Mouse (Mus musculus) spleen, postnatal 14 days (tissue): ENCODE data around the gene Arhgap35.
A peak's percentile ranks its signal among the peaks of the same experiment; 100 is the strongest.
"Not testable (repeated sequence)": the region's sequence is repeated elsewhere in the genome, so short reads cannot be mapped to it uniquely, and the experiment has no call there.

Source experiments
- DNase-seq, 2 experiments: peaks; one replicate each; pipeline ENCODE4 v3.0.0; 2021 to 2022; ENCODE audit warnings: low spot score in 2 of 2

Gene Arhgap35

DNA sequence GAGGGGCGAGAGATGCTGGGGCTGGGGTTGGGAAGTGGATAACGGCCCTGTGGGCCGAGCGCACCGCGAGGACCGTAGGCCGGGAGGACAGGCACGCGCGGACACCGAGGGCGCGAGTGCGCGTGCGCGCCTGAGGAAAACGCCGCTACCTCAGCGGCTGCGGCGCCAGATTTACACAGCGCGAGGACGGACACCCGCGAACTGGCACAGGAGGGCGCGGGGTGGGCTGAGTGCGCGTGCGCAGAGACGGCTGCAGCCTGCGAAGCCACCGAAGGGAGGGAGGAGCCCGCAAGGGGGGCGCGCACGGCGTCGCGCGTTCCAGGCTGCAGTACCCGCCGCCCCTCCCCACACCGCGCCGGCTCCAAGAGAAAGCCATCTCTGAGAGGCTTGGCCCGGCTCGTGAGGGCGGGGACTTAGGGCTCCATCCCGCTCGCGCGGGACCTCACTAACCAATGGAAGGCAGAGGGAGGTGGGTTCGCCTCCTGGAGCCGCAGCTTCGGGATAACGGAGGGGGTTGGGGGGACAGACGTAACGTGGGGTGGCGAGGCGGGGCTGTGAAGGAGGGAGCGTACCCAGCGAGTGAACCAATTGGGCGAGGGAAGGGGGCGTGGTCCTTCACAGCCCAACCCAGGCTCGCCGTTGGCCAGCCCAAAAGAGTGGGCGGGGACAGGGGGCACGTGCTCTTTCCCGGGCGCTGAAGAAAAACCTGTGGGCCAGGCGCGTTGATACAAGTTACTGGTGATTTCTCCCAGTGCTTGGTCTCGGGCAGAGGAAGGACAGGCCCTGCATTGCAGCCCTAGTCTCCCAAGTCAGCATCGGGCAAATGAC, at the start of gene Arhgap35:
Gene Arhgap35 (minus strand): TSS at position 106 of the 828 bp plus-strand sequence.
- peak; percentile 85 to 89 for DNase-seq

DNA sequence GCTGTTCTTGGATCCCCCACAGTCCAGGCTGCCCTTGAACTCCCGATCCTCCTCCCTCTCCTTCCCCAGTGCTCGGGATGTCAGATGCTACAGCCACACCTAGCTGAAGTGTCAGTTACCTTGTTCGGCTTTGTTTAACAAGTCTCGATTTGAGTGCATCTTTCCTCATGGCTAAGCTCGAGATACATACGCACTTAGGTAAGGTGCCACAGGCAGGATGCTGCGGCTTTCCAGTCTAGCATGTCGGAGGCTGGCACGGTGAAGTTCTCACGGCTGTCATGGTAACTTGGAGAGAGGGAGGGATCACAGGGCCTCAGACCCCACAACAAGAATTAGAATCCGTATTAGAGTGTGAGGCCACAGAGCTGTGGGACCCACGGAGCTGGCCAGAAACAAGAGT, 29.5 kb upstream of the Arhgap35 start:
- DNase-seq: no peak

DNA sequence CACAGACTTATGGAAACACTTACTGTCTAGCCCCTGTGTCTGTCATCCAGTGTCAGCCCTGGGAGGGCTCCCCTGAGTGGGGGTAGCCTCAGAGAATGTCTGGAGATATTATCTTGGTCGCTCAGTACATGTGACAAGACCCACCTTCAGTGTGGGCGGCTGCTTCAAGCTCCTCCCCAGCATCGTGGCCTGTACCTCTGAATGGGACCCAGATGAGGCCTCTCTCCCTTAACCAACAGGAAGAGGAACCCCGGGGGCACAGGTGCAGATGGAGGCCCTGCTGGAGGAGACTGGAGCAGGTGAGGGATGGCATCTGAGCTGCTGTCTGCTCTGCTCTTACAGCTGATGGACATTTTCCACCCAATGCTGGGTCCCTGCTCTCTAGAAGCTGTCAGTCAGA, 28.3 kb upstream of the Arhgap35 start:
- DNase-seq: not testable (repeated sequence)

DNA sequence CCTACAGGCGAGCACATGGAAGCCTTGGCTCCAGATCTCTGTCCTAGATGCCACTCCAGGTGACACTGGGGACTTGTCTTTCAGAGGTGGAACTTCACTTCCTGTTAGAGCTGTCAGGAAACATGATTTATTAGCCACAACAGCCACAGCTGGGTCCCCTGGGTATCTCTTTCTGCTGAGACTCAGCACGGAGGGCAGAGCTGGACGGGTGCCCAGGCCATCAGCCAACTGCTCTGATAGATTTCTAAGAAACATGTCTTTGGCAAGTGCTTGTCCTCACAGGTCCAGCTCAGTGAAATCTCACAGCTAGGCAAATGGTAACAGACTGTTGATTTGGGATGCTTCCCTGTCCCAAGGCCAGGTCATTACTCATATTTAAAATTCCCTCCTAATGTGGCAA, 24.2 kb upstream of the Arhgap35 start:
- no peak for DNase-seq

DNA sequence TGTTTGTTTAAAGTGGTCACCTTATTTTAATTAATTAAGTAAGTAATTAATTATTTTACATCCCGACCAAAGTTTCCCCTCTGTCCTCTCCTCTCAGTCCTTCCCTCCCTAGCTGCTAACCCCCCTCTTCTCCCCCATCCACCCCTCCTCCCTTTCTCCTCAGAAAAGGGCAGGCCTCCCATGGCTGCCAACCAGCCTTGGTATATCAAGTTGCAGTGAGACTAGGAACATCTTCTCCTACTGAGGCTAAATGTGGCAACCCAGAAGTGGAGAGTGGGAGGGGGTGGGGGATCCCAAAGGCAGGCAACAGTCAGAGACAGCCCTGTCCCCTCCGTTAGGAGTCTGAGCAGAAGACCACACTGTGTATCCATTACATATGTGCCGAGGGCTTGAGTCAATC, 20.3 kb upstream of the Arhgap35 start:
- no peak for DNase-seq

DNA sequence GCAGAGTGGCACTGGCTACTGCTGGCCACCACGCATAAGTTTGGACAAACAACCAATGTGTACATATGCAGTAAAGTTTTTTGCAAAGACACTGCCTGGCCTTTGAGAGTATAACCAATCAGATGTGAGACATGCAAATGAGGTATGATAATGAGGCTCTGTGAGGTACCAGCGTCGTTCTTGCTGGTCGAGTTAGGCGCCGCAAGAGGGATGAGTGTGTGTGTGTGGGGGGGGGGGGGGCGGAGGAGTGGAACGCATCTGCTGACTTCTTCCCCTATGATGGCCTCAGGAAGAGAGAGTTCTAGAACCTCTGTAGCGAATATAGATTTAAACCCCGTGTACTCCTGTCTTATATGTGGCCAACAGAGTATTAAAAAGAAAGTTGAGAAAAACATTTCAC, 19.1 kb upstream of the Arhgap35 start:
- DNase-seq: not testable (repeated sequence)

DNA sequence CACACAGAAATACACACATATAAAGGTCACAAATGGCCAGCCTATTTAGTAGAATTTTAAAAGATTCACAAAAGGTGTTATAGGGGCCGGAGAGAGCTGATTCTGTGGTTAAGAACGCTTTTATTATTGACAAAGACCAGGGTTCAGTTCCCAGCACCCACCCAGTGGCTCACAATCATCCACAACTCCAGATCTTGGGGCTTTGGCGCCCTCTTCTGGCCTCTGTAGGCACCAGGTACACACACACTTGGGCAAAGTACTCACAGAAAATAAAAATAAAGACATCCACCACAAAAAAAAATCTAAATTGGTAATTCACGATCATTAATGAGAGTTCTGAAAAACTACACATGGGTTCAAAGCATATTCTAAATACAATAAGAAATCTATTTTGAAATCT, 17.1 kb upstream of the Arhgap35 start:
- no peak for DNase-seq

DNA sequence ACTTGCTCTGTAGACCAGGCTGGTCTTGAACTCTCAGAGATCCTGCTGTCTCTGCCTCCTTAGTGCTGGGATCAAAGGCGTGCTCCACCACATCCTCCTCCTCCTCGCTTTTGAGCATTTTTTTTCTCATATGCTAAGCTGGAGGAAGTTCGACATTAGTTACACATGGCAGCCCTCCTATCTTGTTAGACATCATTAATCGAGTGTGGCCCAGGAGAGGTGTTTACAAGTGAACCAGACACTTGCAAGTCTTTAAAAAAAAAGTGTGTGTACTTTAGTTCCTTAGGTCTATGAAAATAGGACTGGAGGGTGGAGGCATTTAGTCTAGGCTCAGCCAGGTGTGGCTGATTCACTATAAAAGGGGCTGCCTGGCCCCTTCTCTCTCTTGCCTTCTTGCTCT, 16.2 kb upstream of the Arhgap35 start:
- no peak for DNase-seq

DNA sequence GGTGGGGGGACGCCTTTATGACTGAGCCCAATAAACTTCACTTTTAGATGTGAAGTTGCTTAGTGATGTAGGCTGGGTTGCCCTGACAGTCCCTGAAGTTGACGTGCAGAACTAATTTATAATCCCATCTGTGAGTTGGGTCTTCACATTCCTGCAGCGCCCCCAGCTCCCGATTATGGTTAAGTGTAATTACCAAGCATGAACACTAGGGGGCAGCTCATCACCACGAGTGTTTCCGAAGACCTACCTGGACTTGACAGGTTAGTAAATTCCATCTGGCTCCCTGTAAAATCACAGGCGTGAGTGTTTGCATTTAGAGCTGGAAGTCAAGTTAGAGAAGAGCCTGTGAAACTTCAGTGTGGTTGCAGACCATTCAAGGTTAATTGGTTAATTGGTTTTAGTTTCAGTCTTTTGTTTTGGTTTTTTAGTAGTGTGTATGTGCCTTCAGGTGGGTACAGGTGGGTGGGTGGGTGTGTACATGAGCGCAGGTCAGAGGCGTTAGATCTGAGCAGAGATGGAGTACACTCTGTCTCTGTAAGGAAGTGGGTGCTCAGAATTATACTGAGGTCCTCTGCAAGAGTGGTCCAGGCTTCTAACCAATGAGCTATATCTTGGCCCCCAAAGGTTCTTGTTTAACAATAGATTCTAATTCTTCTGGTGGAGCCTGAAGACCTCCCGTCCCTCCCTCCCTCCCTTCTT, 15.0 kb upstream of the Arhgap35 start:
- DNase-seq: peak in 1 of 2 experiments; percentile 31

DNA sequence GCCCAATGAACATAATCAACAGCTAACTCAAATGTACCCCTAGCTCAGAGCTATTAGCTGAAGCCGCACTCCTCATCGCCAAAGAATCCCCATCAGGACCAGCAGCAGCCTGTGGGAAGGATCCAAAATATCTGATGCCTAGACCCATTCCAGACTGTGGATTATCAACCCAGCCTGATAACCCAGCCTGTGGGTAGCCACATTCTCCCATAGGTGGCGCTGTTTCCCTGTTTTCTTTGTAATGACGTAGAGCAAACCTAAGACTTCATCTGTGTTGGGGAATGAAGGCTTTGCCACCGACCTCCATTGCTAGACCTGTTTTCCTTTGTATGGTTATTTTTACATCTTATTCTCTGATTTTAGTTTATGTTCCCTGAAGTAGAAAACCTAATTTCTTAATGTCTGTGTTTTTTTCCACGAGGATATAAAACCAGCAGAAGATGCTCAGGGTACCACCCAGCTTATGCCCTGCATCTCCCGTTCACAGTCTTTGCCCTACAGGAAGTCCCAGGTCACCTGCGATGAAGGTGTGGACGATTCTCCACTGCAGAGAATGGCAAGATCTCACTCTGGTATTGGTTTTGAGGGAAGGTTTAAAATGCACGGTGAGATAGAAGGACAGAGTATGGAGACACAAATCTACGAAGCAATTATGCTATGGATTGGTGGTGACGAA, 13.4 kb upstream of the Arhgap35 start:
- peak in 1 of 2 experiments; percentile 55 for DNase-seq

DNA sequence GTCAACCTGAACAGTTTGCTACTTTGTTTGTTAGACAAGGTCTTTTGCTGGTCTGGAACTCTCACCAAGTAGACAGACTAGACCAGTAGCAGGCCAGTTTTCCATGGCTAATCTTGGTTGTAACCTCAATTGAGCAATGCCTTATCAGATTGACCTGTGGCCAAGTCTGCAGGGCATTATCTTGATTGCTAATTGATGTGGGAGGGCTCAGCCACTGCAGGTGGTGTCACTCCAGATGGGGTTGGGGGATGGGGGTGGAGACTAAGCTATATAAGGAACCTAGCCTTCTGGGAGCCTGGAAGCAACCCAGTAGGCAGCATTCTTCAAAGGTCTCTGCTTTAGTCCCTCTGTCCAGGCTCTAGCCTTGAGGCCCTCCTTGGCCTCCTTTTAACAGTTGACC, 8.9 kb upstream of the Arhgap35 start:
- DNase-seq: no peak

DNA sequence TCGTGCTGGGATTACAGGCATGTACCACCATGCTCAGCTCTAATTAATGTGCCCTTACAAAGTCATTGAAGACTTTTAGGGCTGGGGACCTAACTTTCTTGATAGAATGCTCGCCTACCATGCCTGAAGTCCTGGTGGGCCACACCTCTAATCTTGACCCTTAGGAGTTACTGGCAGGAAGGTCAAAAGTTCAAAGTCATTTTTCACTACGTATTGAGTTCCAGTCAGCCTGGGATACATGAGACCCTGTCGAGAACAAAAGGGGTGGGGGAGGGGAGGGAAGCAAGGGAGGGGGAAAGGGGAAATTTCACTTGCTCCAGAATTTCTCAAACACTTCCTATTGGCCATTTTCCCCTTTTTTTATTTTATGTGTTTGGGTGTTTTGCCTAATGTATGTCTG, 8.3 kb upstream of the Arhgap35 start:
- DNase-seq: no peak

DNA sequence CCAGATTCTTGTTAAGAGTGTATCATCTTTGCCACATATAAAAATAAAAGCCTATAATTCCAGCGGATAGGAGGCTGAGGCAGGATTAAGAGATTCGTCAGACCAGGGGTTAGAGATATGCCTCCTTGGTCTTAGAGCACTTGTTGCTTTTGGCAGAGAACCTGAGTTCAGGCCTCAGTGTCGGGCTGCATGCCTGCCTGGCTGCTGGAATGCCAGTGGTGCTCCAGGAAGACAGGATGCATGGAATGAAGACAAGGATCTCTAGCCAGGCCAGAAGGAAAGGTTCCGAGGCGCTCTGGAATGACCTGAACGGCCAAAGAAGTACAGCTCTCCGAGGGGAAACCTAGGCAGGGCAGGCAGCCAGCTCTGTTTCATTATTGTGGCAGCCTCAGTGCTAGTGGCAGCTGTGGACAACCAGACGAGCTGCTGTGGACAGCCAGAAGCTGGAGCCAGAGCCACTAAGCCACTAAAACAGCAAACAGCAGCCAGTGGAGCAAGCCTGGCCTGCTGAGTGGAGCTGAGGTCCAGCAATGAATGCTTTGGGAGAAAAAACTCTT, 6.4 kb upstream of the Arhgap35 start:
- no peak for DNase-seq

DNA sequence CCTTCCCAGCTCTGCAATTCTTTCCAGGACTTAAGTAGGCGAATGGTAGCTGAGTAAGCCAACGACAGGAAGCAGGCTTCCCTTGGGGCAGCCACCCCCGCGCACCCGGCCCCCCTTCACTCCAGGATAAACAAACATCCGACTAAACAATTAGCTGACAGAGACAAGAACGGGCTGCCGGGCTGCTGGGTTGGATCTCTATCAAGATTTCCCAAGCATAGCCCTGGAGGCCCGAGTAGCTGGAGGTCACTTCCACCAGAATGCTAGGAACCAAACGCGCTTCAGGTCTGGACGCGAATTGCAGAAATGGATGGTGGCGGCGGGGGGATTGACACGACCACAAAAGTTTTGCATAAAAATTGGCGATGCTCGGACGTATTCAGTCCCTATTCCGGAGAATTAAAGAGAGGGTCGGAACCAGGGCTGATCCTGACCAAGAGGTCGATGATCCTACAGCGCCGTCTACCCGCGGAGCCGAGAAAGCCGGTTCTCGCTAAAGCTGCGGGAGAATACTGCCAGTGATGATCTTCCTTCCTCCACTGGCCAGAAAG, 3.9 kb upstream of the Arhgap35 start:
- peak; percentile 42 to 48 for DNase-seq

DNA sequence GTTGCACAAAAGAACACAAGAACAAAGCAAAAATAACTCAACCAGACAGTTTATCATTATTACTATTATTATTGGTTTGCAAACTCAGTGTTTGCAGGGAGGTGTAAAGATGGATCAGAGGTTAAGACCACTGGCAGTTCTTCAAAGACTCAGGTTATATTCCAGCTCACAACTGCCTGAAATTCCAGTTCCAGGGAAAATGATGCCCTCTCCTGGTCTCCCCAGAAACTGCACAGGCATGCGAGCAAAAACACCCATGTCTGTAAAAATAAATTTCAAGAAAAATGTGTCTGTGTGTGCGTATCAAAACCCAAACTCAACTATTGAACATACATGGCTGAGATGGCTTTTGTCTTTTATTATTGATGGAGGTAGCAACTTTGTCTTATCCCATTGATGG, 2.3 kb upstream of the Arhgap35 start:
- DNase-seq: no peak

DNA sequence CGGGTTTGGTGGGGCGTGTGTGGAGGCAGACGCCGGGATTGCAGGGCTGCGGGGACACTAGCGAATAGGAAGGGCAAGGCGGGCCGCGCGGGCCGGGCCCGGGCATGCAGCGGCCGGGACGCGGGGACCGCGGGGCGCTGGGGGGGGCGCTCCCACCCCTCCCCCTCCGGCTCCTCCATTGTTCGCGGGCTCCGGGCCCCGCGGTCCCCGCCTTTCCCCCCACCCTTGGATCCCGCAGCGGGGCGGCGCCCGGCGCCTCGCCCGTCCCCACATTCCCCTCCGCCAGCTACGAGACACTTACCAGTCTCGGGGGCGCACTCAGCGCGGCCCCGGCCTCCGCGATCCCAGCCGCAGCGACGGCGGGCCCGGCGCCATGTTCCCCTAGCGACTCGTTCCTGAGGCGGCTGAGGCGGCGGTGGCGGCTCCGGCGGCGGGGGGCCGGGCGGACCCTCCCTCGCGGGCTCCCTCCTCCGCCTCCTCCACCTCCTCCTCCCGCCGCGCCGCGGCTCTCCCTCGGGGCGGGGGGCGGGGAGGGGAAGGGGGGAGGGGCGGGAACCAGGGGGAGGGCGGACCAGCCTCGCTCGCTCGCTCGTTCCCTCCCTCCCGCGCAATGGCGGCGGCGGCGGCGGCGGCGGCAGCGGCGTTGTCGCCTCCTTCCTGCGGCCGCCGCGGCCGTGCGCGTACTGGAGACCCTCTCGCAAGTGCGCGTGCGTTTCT, 464 bp downstream of the Arhgap35 start:
- peak in 1 of 2 experiments; percentile 13 for DNase-seq

DNA sequence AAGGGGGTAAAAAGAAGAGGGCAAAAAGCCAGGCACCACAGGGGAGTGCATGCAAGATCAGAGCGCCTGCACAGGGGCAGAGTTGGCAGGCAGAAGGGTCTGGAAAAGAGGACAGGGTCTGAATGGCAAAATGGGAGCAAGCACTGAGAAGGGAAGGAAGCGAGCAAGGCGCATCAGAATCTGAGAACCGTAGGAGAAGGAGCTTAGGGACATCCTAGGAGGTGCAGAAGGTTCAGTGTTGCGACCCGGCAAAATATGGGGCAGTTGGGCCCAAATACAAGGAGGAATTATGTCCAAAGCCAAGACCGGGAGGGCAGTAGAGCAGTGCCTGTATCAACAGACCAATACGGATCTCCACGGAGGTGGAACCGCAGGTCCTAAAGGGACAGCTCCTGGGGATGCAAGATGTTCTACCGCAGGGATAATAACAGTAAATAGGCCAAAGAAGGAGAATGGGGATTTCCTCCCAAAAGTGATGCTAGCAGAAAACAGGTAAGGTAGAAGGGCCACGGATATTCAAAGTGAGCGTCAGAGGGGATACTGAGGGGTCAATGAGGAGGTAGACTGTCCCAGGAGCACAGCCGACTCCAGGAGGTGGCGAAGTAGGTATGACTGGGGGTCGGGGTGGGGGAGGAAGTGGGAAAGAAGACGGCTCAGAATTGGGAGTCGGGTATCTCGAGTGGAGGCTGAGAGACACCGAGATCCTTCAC, 1.2 kb downstream of the Arhgap35 start:
- no peak for DNase-seq

DNA sequence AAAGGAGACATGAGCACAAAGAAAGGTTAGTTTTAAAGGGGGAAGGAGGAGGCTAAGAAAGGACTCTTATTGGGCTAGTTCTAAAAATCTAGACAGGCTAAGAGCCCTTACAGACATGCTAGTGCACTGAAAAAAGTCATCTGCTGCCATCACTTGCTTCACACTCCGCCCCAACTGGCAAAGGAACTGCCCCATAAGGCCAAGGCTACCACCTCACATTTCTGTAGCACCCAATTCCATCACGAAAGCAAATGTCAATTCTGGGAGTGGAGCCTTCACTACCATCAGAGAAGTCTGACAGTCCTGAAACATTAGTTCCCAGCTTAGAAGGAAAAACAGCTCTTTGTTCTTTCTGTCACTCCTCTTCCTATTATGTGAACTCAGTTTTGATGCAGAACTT, 4.4 kb downstream of the Arhgap35 start:
- DNase-seq: no peak

DNA sequence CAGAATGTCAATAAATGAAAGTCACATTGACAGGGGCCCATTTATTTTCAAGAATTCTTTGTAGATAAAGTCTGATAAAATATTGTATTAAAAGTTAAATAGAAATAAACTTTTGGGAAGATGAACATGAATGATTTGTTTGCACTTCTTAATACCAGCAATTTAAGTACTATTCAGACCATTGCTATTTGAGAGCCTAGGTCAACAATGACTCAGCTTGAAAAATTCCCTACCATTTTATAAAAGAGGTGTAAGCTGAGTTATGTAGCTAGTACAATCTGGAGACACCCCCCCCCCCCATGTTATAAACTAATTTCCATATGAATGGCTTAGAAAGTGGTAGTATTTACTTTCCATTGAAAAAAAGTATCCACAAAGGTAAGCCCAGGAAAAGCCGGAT, 5.8 kb downstream of the Arhgap35 start:
- no peak for DNase-seq

DNA sequence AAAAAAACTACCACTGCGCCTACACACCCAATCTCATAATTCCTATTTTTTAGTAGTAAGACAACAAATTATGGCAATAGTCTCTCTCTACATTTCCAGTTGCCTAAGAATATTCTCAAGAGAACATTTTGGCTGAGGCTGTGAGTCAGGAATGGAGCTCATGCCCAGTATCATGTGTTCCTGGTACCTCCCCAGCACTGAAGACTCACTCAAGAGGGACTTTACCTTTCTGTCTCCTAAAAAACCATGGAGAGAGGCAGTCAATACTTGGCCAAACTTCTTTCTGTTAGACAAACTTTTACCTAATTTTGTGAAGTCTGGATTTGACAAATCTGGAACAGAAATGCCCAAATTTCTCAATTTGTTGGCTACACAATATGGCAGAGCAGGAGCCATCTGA, 6.7 kb downstream of the Arhgap35 start:
- no peak for DNase-seq

DNA sequence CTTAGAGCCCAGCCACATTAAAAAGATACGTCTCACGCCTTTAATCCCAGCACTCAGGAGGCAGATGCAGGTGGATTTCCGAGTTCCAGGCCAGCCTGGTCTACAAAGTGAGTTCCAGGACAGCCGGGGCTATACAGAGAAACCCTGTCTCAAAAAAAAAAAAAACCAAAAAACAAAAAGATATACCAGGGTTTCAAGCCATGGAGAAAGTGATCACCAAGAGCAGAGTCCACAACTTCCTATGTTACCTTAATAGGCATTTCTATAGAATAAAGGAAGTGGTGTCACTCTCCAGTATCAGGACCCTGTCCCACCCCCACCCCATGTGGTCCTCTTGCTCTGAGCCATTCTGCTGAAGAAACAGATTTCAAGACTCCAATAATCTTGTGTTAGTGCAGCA, 8.0 kb downstream of the Arhgap35 start:
- DNase-seq: not testable (repeated sequence)
